Mouse (Mus musculus) left cerebral cortex, postnatal 4 days (tissue): ENCODE measurements around the gene 2810006K23Rik. TPM values are rescaled to one million over a fixed set of nuclear protein-coding genes. Genes with fewer than 3 reads are reported as not detected.
"Not testable (repeated sequence)": the region's sequence is repeated elsewhere in the genome, so short reads cannot be mapped to it uniquely, and the experiment has no call there.

ENCODE experiments used
- DNase-seq: peaks from one replicate; pipeline ENCODE4 v3.0.0-alpha.2; 2022
- intact Hi-C: fragments of 180-260 bp; cut with DNase I; formaldehyde crosslinking; loops from one replicate; pipeline ENCODE4 v1.15.1; 2025
- total RNA-seq, 2 experiments: library from RNA; stranded (reverse); gene quantifications; 2 replicates each; pipeline ENCODE4 v1.2.3; 2021

Gene 2810006K23Rik
- 10 to 100 TPM in 1 of 2 experiments, 1 to 10 TPM in 1; 8.6 to 11.1 TPM for total RNA-seq

GRCm38 (mm10) chr5:124327510-124328364 is at the start of gene 2810006K23Rik, which contains the start of gene Mphosph9:
2810006K23Rik (plus strand) TSS chr5:124328089.
Mphosph9 (minus strand) TSS chr5:124327972.
- peak; percentile 100 for DNase-seq
- intact Hi-C loops = no loop called here

DNA sequence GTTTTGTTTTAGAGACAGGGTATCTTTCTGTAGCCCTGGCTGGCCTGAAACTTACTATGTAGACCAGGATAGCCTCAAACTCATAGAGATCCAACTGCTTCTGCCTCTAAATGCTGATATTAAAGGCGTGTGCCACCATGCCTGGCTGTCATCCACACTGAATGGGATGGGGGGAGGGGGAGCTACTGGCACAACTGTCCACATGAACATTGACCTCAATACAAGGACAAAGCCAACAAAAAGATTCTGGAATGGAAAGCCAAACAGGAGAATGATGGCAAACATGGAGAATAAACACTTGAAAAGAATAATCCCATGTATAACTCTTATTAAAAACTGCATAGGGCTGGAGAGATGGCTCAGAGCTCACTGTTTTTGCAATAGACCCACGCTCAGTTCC is 45.0 kb upstream of the 2810006K23Rik start:
- intact Hi-C loops = no loop called here

DNA sequence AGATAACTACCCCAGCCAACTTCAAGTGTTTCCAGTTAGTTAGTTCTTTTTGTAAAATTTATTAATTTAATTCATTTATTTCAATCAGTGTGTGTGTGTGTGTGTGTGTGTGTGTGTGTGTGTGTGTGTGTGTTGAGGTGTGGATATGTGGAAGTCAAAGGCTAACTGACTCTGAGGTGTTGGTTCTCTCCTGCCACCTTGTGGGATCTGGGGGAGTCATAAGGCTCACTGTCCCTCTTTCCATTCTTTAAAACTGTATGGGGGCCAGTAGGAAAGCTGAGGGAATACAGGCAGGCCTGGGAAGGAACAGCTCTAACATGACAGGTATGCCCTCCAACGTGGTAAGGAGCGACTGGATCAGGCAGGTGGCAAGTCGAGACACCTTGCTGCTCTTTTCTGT is 43.6 kb upstream of the 2810006K23Rik start:
- intact Hi-C loops = no loop called here
- peak; percentile 4 for DNase-seq

More for the DNA sequence above, 45.0 kb upstream of the 2810006K23Rik start:
- DNase-seq = no peak

DNA sequence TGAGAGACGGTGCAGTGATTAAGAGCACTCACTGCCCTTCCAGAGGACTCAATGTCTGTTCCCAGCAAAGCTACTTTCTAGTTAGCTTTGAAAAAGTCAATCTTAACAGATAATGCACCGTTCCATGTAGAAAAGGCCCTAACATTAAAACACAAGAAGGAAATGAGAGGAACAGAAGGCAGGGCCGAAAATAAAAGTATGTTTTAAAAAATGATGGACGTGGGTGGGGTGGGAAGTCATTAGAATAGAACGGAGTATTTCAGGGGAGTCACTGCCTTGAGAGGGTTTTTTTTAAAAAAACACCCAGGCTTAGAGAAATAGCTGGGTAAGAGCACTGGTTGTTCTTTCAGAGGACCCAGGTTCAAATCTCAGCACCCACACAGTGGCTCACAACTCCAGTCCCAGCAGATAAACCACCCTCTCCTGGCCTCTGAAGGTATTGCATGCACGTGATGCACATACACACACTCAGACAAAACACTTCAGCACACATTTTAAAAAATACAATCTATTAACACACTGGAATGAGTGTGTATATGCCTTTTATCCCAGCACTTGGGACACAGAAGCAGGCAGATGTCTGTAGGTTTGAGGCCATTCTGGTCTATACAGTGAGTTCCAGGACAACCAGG is 40.2 kb upstream of the 2810006K23Rik start:
- intact Hi-C loops = no loop called here
- no peak for DNase-seq

GRCm38 (mm10) chr5:124290216-124290615 is 37.7 kb upstream of the 2810006K23Rik start:
- intact Hi-C loops = no loop called here

GRCm38 (mm10) chr5:124293967-124294366 is 33.9 kb upstream of the 2810006K23Rik start:
- no peak for DNase-seq
- intact Hi-C loops = no loop called here

More at GRCm38 (mm10) chr5:124290216-124290615, 37.7 kb upstream of the 2810006K23Rik start:
- DNase-seq = no peak

DNA sequence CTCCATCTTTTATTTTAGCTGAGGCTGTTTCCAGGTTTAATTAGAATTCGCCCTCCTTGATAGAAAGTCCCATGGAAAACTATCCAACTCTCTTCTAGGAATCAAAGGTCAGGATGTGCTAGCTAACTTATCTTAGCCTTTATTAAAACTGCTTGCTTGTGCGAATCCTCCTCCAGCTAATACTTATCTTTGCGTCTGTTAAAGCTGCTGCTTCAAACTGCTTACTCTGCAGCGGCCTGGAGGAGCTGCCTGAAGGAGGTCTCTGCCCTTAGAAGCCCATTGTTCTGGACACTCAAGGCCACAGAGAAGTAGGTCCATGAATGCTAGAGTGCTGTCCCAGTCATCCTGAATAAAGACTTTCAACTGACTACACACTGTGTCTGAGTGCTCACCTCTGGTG is 31.4 kb upstream of the 2810006K23Rik start:
- DNase-seq = no peak
- intact Hi-C loops = no loop called here

GRCm38 (mm10) chr5:124299307-124299706 is 28.6 kb upstream of the 2810006K23Rik start:
- intact Hi-C loops, DNase-seq: not testable (repeated sequence)

DNA sequence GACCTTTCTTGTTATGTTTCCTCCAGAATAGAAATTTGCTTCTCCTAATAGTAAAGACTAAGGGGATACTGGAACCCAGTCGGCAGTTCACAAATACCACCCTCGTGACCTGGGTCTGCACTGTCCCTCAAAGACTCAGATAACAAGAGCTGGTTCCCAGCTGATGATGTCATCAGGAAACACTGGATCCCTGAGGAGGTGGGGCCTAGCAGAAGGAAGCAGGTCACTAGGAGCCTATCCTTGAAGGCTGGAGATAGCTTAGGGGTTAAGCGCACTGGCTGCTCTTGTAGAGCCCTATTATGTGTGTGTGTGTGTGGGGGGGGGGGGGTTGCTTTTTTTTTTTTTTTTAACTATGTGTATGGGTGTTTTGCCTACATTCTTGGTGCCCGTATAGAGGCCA is 27.8 kb upstream of the 2810006K23Rik start:
- no peak for DNase-seq
- intact Hi-C loops = no loop called here

DNA sequence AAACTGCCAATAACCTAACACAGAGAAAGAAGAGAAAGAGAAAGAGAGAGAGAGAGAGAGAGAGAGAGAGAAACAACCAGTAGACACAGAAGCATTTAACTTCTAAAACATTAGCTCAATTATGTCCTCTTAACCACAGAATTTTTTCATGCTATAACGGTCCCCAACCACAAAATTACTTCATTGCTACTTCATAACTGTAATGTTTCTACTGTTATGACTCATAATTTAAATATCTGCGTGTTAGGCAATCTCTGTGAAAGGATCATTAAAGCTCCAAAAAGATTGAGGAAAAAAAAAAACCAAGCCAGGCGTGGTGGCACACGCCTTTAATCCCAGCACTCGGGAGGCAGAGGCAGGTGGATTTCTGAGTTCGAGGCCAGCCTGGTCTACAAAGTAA is 25.0 kb upstream of the 2810006K23Rik start:
- intact Hi-C loops, DNase-seq: not testable (repeated sequence)

- no peak for DNase-seq
- intact Hi-C loops = no loop called here
Observed at GRCm38 (mm10) chr5:124309155-124309554, 18.7 kb upstream of the 2810006K23Rik start.

DNA sequence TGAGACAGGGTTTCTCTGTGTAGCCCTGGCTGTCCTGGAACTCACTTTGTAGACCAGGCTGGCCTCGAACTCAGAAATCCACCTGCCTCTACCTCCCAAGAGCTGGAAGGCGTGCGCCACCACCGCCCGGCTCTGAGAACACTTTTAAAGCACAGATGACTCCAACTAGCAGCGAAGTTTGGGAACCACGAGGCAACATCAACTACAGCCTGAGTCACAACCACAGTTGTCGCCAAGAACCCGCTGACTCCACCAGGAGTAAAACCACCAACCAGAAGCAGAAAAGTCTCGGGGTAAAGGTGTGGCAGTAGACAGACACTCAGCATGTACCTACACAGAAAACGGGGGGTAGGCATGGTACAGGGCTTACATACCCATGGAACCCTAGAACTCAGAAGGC is 17.8 kb upstream of the 2810006K23Rik start:
- DNase-seq = no peak

DNA sequence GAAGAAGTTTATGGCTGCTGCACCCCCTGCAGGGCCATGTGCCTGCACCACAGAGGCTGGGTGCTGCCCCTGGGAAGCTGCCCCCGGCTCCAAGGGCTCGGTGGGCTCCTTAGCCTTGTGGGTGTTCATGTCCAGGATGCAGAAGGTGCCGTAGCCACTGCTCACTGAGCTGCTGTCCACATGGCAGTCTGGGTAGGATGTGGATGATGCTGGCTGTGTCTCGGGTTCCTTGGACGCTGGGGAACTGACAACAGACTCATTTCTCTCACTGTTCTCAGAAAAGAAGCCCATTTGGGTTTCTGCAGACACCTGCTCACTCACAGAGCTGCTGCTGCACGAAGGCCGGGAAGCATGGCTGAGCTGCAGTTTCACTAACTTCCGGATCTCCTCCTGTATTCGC is 12.4 kb upstream of the 2810006K23Rik start:
- intact Hi-C loops = no loop called here
- DNase-seq = no peak

More for the DNA sequence above, 17.8 kb upstream of the 2810006K23Rik start:
- intact Hi-C loops = no loop called here

- DNase-seq = peak; percentile 52
- intact Hi-C loops = no loop called here
Observed at GRCm38 (mm10) chr5:124315941-124316340, 11.9 kb upstream of the 2810006K23Rik start.

DNA sequence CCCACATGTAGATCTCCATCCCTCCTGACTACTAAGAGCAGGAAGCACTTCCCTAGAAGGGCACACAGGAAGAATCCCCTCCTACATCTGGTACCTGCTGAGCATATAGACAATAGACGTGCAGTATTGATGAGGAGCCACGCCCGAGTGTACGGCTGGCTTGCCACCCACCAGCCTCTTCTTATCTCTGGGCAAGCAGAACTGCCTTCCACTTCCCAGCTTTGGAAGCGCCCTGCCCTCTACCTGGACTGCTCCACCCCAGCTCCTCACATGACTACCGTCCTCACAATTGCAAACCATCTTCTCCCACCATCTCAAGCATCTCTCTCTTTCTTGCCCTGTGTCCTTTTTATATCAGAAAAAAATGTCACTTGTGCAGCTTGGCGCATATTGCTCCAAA is 10.2 kb upstream of the 2810006K23Rik start:
- DNase-seq = no peak
- intact Hi-C loops = no loop called here

DNA sequence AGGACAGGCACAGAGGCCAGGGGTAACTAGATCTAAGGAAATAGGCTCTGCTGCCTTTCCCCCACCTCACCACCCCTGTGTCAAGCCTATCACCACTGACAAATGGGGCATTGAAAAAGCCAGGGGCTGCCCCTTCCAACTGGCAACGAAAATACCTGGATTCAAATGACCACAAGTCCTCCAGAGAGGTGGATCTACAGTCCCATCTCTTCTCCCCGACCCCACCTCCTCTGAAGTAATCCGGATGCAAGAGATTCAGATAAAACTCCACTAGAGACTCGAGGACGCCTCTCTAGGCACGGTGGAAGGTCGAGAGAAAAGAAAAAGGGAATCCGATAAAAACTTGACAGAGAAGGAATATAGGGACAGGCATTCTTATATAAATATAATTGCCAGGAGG is 1.1 kb upstream of the 2810006K23Rik start:
- intact Hi-C loops = no loop called here
- DNase-seq = no peak

DNA sequence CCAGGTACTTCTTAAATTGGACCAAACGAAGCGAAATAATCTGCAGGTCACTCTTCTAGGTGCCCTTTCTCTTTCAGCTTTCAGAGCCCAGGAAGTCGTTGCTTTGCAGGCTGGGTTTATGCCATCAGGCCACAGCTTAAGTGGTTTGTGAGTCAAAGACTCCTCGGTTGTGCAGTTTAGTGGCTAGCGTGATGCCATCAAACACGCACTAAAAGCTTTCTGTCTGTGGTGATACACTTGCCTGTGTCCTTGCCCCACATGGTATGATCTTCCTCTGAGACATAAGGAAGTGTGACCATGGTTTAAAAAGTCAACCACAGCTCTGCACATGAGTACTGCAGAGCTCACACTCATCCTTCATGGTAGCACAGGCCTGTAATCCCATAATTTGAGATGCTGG is 2.2 kb downstream of the 2810006K23Rik start:
- intact Hi-C loops = no loop called here
- no peak for DNase-seq

GRCm38 (mm10) chr5:124334392-124334791 is 6.5 kb downstream of the 2810006K23Rik start:
- DNase-seq = peak; percentile 90
- intact Hi-C loops = no loop called here

DNA sequence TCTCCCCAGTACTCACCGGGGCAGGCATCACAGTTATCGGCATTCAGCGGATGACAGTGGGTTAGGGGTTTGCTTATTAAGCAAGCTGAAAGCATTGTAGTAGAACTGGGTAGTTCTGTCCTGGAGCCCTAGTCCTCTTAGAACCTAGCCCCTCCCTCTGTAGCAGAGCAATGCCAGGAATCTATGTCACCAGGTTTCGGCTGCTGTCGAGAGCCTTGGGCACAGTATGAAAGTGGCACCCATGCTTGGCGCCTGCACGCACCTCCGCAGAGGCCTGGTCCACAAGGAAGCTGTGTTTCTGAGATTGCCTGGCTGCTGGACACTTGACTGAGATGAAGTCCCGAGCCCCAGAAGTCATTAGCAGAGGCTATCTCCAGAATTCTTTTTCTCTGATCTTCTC is 9.2 kb downstream of the 2810006K23Rik start:
- intact Hi-C loops = no loop called here
- no peak for DNase-seq

GRCm38 (mm10) chr5:124337909-124338308 is 10.0 kb downstream of the 2810006K23Rik start:
- peak; percentile 62 for DNase-seq

DNA sequence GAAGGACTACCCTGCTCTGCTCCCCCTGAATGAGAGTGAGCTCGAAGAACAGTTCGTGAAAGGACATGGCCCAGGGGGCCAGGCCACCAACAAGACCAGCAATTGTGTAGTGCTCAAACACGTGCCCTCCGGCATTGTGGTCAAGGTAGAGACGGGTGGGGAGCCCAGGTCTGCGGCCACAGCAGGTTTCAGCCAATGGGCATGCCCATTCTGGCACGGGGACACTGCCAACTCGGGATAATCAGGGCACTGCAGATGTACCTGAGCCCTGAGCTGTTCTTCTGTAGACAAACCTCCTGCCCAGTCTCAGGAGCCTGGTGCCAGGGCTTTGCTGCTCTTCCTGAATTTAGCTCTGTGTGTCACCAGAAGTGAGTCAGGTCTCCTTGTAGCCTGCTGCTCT is 10.9 kb downstream of the 2810006K23Rik start:
- intact Hi-C loops = no loop called here
- no peak for DNase-seq

More at GRCm38 (mm10) chr5:124337909-124338308, 10.0 kb downstream of the 2810006K23Rik start:
- intact Hi-C loops = no loop called here
